Mouse (Mus musculus): ENCODE results near the gene Btg2.

GRCm38 (mm10) chr1:134114018-134114417 lies 35.1 kb upstream of the Btg2 start:
- TF ChIP-seq POLR2A (IDR thresholded peaks at IDR 0.05; ENCODE audit: insufficient read depth, low read depth, low read length) (no peak), CTCF (IDR thresholded peaks at IDR 0.05) (no peak), EP300 (IDR thresholded peaks at IDR 0.05; ENCODE audit: insufficient read depth, low read depth, low read length) (no peak)
